In genomic region chr7:101970821-101971461, GRCm38 (mm10) we compare ENCODE assay signal across 8 mouse cellular contexts. TPM values are rescaled to one million over a fixed set of nuclear protein-coding genes. Genes with fewer than 3 reads are reported as not detected.
DNase-seq lines count a peak whose midpoint lies in the region; ATAC-seq lines count a peak whose summit lies in the region.

No protein-coding gene starts in this region.

- peak overlapping the region; percentile 100 for H3K27ac ChIP-seq in hindbrain, embryonic 12.5 days

- WGBS in hindbrain, embryonic 12.5 days = 3% methylated on average over 19 of the region's 19 CpGs

- H3K36me3 ChIP-seq in hindbrain, embryonic 12.5 days = 0 out of 2 replicates have a peak, but pooled peaks cover under 1% of the 10 kb centered on the region

- peak overlapping the region; percentile 93 for H3K9ac ChIP-seq in hindbrain, embryonic 12.5 days

- H3K4me2 ChIP-seq in hindbrain, embryonic 12.5 days (replicated peaks) = peak overlapping the region; percentile 66

- DNase-seq in NIH3T3 (ENCODE audit: low read depth) = peak; percentile 89
- DNase-seq in cerebellum, postnatal 14 days = peak; percentile 86
- peak; percentile 63 to 75 for DNase-seq in frontal cortex, postnatal 14 days (ENCODE audit: low spot score in 2 of 2)
- peak; percentile 63 to 66 for DNase-seq in layer of hippocampus, postnatal 25 days (ENCODE audit: extremely low spot score in 1 of 2, low spot score in 1 of 2)
- DNase-seq in lung, postnatal 14 days = peak; percentile 84
- peak; percentile 20 for DNase-seq in retina, adult 2 months (ENCODE audit: low read depth, low spot score)
- peak; percentile 74 for DNase-seq in thymus, postnatal 25 days

- ATAC-seq in hindbrain, embryonic 12.5 days (ENCODE audit: low FRiP score) = peak; percentile 77

- no peaks in the 10 kb centered on the region for H3K27me3 ChIP-seq in hindbrain, embryonic 12.5 days

- peaks cover 33% of the 10 kb centered on the region for H3K4me1 ChIP-seq in hindbrain, embryonic 12.5 days

- peak overlapping the region; percentile 74 for H3K4me3 ChIP-seq in hindbrain, embryonic 12.5 days

- no peaks in the 10 kb centered on the region for H3K9me3 ChIP-seq in hindbrain, embryonic 12.5 days (replicated peaks)

RNA-seq across cellular contexts. Expression of gene Numa1, which starts 37.0 kb away (rescaled TPM):
- 99.2 and 100 TPM in 2 replicates for polyA plus RNA-seq in hindbrain, embryonic 12.5 days (2016; fragmentation: Nextera tagmentation; extraction: Ambion mirVana)
- total RNA-seq in layer of hippocampus, postnatal 25 days (2021) = 10 to 100 TPM; 89.0 to 98.9 TPM

RNA-seq across cellular contexts. Expression of gene Lrrc51, which starts 37.2 kb away (rescaled TPM):
- polyA plus RNA-seq in hindbrain, embryonic 12.5 days (2016; fragmentation: Nextera tagmentation; extraction: Ambion mirVana) = 9.4 and 10.1 TPM in 2 replicates
- total RNA-seq in layer of hippocampus, postnatal 25 days (2021) = 1 to 10 TPM; 6.0 to 6.8 TPM

RNA-seq across cellular contexts. Expression of gene Il18bp, which starts 47.5 kb away (rescaled TPM):
- 3.9 and 5.4 TPM in 2 replicates for polyA plus RNA-seq in hindbrain, embryonic 12.5 days (2016; fragmentation: Nextera tagmentation; extraction: Ambion mirVana)
- total RNA-seq in layer of hippocampus, postnatal 25 days (2021) = 1 to 10 TPM; 4.0 to 9.1 TPM

Comparison
In these comparisons a context has a peak if more than half of its experiments do, and no peak if none do; other contexts are left out.
1. Peak in every context shown above with its lines: DNase-seq, ATAC-seq, H3K4me3 ChIP-seq and H3K27ac ChIP-seq.
2. DNase-seq: peak in every context shown above with its lines; median percentile 89 in NIH3T3; 86 in cerebellum, postnatal 14 days; 84 in lung, postnatal 14 days; 74 in thymus, postnatal 25 days; 69 in frontal cortex, postnatal 14 days; 64 in layer of hippocampus, postnatal 25 days; 20 in retina, adult 2 months.